Mouse (Mus musculus) c-Kit-negative CD71-positive TER-119-positive erythroid progenitor cells, embryonic 14.5 days (primary cell): ENCODE data around the gene Gm20604.
A peak's percentile ranks its signal among the peaks of the same experiment; 100 is the strongest.

Experiments used
- DNase-seq: peaks from one replicate; pipeline ENCODE4 v3.0.0-alpha.2; 2013; ENCODE audit warnings: low read depth, low spot score

Gene Gm20604

DNA sequence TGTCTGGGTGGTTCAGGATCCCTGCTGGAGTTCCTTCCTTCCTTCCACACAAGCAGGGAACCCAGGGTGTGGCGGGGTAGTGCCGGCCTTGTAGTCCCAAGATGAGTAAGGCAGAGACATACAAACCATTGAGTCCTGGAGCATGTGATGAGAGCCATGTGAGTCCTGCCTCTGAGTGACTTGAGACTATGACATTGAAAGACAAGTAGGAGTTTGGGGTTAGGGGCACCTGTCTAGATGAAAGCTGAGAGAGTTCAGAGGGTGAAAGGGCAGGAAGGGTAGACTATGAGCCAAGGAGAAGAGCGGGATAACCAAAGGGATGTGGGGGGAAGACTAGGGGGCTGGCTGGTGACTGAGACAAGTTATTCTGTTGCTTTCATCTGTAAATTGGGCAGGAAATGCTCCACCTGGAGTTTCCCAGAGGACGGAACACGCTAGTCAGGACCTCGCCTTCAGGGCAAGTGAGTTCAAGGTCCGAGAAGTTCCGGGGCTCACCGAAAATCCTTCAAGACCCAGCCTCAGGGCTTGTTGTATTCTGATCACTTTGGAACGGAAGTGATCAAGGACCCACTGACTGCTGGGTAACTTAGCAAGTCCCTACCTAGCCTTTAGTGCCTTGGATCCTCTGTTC is 51.5 kb downstream of the Gm20604 start:
- DNase-seq, result no peak

DNA sequence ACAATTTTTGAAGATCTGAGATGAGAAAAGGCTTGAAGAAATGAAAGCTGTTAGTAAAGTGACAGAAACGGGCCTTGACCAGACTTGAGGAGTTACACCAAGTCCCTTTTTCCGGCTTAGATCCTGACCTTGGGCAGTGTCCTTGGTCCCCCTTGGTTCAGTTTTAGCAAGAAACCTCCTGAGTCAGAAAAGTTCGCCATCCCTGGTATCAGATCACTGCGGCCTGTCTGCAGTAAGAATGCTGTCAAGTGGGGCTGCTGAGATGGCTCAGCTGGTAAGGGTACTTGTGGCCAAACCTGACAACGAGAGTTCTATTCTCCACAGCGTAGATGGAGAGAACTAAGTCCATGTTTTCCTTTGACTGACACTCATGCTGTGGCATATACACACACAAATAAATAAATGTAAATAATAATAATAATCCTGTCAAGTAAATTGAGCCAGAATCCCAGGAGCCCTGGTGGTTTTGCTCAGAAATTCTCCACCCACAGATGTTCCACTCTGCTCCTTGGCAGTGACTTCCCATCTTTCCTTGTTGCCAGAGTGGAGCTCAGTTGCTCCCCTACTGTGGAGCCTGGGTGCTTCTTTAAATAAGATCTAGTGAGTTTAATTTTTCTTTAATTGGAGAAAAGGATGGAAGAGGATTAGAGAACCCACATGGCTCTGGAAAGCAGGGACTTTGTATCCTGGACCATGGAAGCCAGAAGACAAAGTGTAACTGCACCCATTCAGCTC is 52.4 kb downstream of the Gm20604 start:
- no peak for DNase-seq

DNA sequence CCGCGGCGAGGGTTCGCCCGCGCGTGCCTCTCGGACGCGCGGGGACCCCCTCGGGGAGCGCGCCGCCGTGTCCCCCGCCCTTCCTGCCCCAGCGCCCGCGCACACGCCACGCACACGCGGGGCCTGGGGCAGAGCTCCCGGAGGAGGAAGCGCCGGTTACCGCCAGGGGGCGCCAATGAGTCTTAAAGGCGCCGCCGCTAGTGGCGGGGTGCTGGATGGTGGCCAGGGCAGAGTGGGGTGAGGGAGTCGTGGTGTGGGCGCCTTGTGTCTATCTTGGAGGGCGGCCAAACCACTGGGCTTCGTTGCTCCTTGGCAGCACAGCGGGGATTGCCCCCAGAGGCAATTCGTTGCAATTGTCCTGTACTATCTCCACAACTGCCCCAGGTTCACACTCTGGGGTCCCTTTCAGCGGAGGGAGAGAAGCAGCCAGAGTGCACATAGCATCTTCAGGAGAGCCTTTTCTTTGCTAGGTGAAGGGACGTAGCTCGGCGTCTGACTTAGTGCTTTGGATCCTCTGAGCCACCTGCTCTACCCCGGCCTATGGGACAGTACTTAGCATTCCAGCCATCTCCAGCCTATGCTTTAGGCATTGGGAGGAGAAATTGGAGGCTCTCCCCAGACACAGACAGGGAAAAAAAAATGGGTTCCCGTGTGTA is 53.1 kb downstream of the Gm20604 start:
- peak; percentile 62 for DNase-seq

DNA sequence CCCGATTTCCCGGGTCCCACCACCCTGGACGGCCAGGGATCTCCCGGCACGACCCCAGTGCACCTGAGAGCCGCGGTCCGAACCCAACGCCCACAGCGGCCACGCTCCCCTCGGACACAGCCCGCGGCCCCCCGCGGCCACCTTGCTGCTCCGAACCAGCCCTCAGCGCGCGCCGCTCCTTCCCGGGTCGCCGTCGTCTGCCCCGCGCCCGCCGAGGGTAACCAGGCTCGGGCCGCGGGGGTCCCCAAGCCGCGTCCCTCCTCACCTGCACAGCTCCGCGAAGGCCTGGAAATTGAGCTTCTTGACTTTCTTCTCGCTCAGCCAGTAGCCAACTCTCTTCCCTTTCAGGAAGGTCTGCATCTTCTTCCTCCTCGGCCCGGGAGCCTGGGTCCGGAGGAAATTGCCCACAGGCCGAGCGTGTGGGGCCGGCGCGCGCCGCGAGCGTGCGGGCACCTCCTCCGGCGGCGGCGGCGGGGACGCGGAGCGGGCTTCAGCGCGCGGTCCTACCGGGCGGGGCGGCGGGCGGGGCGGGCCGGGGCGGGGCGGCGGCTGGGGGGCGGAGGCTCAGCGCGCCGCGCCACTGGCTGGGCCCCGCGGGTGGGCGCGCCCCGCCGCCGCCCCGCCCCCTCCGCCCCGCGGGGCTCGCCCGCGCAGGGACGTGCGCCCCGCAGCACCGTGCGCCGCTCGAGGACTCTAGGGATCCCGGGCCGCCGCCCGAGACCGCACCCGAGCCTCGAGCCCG is 53.8 kb downstream of the Gm20604 start, which contains the start of gene Itpk1:
Gene Itpk1 (minus strand): TSS at position 474 of the 742 bp plus-strand sequence.
- peak; percentile 55 for DNase-seq

DNA sequence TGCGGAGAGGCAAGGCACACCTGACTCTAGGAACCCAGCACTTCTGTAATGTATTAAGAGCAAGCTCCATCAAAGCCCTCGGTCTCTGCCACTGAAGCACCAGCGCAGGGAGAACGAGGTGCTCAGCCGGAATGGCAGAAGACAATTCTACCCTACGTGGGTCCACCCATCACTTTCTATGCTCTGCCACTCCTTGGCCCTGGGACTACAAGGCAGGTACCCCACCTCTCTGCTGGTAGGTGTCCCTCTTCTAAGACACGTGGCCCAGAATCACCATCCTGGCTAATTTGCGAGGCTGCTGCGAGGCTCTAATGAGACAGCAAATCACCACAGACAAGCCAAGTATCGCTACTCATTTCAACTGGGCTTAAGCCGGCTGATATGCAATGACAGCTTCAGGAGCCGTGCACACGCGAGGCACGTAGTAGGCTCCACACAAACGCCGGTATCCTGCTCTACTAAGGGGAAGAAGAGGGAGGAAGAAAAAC is 54.5 kb downstream of the Gm20604 start:
- DNase-seq, result no peak

DNA sequence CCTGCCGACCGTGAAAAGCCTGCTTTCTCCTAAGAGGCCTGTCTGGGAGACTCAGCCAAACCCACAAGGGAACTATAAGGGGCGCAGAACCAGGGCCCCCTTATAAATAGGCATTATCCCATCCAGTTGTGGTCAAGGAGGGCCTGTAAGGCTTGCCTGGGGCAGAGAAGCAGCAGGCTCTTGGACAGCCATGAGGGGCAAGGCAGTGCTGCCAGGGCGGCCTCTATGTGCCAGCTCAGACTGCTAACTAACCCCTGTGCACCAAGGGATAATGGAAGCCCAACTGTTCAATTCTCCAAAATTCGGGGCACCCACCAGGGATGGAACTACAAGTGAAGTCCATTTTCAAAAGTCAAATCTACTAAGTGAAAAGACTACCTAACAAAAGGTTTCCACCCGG is 55.0 kb downstream of the Gm20604 start:
- no peak for DNase-seq

DNA sequence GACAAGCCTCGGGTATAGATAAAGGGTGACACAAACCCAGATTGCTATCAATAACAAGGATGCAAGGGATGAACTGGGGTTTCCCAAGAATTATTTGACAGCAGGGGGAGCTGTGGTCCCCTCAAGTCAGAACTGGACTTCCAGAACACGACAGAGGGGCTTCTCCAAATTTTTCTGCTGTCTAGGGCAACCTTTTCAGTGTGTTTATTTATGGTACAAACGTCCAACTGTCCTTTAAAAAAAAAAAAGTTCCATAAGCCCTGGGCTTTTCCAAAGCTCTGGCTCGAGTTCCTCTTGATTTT is 55.4 kb downstream of the Gm20604 start:
- no peak for DNase-seq

DNA sequence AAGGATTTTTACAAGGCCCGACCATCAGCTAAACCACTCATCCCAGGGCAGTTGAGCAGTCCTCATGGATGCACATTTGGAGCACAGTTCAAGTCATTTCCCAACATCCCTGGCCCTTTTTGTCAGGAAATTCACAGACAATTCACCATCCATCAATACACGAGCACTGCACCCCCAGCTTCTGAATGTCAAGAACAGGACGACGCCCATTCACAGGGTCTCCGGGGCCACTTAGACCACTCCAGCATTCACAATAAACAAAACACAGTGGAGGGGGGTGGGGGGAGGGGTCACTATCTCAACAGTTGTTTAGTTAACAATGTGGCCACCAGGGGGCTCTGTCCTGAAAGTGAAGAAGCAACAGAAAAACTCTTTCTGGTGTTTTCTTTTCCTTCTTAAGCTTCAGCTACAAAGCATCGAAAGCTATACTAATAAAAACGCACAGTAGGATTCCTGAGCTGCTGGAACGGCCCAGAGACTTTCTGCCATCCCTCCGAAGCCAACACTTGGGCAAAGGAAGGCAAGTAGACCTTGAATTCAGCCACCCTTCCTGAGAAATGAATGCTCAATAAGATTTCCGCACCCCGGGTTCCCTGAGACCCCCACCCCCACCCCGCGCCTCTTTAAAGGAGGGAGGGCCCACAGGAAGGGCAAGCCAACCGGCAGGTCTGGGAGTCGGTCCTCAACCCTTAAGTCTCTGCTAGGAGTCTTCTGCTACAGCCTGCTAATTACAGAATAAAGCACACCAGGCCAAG is 55.9 kb downstream of the Gm20604 start:
- DNase-seq, result peak; percentile 55

DNA sequence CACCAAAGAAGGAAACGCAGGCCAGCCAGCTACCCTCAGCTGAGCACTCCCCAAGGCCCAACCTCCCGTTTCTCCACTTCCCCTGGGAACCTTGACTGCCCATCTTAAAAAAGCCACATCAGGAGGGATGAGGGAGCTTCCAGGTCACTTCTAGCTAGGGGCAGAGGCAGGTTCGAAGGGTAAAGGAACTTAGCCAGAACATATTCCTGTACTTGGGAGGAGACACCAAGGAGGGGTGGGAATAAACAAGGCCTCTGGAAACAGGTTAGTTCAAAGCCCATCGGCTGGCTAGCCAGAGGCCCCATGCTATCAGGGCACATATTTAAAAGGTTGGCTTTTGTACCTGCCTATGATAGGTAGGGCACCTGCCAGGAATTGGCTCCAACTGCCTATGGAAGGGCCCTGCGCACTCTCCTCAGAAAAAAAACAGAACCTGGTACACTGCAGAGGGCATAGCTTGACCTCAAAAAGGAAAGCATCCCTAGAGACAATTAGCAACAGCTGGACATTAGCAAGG is 56.7 kb downstream of the Gm20604 start:
- no peak for DNase-seq

DNA sequence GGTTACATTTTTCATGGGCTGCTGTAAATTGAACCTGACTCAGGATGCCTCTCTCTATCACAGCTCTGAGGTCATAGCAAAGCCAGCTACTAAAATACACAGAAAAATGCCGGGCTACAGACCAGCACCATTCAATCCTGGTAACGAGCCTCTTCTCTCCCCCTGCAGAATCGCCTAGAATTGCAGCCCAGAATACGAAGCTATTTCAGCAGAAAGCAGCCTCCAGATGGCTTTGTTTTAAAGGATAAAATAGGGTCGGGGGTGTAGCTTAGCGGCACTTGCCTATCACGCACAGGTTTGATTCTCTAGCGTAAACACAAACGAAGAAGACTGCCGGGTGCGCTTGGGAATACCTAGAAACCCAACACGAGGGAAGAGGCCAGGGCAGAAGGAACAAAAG is 58.0 kb downstream of the Gm20604 start:
- no peak for DNase-seq

DNA sequence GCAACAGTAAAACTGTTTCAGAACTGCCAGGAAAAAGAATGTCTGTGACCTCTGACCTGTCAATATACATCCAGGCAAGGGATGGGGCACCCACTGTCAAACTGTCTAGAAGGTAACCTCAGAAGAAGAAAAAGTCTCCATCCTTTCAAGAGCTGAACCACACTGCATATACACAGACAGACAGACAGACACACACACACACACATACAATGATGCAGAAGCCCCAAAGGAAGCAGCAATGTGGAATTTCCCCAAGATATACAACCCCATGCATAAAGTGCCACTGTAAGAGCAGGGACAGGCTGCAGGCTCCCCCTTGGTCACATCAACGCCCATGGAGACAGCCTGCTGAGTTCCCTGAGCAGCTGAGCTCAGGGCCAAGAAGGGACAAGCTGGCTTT is 59.3 kb downstream of the Gm20604 start:
- DNase-seq, result no peak

DNA sequence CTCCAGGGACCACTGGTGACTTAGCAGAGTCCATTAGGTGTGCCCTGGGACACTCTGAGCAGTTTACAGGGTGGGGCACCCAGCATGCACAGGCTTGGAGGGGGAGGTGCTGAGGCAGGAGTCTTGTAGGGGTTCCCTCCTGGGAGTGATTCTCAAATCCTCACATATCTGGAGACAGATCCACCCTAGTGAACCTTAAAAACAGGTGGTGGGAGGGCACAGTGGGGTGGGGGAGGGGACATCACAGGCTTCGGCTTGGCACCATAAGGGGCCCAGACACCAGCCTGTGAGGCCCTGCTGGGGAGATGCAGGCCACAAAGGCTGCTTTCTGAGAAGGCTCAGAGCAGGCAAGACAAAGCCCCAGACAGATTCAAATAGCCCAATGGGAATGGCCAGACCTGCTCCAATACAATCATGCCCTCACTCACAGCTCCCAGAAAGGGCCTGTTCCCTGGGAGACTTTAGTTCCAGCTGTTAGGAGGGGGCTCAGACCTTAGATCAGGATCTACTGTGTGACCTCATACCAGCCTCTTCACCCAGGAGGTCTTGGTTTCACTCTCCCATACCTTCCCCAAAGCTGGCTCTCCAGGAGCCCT is 60.3 kb downstream of the Gm20604 start:
- no peak for DNase-seq

DNA sequence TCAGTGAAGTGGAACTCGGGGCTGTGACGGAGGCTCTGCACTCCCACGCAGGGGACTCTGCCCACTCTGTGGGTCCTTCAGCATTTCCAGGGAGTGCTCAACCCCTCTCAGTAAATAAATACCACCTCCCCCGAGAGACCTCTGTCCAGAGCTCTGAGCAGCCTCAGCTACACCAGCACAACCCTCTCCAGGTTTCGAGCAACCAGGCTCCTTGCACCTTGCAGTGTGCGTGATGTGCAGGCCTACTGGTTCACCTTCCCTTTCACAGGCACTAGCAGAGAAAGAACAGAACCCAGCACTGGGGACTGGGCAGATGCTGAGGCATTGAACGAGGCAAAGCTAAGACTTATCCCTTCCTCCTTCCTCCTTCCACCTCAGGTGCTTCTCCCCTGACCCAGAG is 61.1 kb downstream of the Gm20604 start:
- no peak for DNase-seq

DNA sequence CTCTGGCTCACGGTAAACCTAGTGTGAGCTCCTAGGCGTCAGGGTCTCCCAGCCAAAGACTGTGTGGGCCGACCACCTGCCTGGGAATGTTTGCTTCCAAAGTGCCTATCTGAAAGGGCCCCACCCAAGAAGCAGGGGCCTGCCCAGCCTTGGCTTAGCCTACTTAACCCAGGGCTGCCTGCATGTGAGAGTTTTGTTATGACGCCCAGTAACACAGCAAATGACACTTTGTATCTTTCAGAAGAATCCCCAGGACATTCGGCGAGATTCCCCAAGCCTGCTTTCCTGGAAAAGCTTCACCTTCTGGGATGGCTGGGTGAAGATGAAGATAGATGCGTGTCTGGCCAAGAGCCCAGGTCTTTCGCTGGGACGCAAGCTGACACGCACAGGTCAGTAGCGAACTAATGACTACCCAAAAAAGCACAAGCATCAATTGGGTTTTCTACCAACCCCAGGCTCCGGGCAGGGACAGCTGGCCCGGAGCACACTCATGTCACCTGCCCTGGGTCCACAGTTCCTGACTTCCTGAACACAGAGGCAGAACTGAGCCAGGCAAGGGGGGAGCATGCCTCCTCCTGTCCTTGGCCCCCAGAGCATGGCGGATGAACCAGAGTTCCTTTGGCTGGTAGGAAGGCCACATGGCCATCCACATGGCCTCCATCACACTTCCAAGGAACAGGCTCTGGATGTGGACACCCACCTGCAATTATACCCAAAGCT is 61.7 kb downstream of the Gm20604 start:
- no peak for DNase-seq

DNA sequence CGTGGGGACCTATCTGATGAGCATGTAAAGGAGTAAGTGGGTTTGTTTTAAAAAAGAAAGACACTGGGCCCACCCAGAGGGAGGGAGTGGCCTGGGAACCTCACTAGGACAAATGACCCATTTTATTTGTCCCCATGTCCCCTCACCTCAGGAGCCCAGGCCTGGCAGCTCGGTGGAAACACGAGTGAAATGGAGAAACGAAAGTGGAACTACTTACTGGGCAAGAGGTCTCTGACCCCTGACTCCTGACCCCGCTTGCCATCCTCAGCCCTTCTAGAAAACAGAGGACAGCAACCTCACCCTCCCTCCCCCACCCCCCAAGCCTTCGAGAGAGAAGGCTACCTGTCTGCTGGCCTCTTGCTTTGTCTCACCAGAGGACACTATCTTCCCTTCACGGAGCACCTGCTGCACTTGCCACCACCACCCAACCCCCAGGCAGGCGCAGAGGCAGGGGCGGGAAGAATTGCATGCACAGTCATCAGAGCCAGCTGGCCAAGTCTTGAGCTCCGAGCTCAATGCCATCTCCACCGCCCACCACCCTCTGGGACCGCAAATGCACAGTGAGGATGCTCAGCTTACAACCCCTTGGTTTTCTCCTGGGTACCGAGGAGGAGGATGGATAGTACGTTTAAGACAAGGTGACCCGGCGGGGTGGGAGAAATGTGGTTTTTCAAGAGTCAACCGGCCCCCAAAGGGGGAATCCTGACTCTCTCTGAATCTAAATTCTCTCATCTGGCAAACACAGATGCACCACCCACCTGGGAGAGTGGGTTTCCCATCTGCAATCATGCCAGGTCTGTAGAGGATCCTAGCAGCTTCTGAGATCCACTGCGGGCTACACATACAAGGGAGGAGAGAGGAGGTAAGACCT is 62.9 kb downstream of the Gm20604 start:
- no peak for DNase-seq

DNA sequence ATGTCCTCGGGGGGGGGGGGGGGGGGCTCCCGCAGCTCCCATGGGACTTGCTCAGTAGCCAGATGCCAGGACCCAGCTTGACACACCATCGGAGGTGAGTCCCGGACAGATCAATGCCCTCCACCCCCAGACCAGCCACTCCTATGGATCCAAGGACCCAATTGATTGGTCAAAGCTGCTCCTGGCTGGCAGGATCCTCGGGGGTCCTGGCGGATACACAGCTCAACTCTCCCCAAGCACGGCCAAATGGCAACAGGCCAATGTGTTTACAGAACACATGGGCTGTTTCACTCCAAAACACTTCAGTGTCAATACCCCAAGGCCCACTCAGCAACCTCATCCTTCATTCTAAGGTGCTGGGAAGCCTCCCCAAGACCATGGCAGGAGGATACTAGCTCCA is 66.7 kb downstream of the Gm20604 start:
- DNase-seq, result no peak
